In the genomic region with DNA sequence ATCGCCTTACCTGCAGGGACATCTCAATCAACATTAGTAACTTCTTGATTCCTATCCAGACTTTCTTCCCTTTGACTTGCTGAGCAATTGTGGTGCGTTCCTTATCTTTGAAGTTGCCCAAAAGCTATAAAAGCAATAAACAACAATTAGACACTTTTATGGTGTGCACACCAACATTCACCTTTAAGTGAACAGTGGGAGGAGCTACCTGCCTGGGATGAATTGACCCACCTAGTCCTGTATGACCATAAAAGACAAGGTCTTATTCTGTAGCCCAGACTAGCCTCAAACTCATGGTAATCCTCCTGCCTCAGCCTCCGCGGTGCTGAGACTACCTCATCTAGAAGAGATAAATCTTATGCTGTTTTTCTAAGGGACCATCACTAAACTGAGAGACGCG, we compare ENCODE assay signal across 25 mouse cellular contexts. TPM values are rescaled to one million over a fixed set of nuclear protein-coding genes. Genes with fewer than 3 reads are reported as not detected.
DNase-seq lines count a peak whose midpoint lies in the region; ATAC-seq and TF ChIP-seq lines count a peak whose summit lies in the region.
"Had no signal": no experiment of that assay in that cellular context is flagged by ENCODE, and none has a peak within 500 bp of the region (broad histone marks: within the 10 kb centered on the region; RNA-seq: fewer than 3 reads in every experiment).

No protein-coding gene starts in this region.

- WGBS in intestine, postnatal 0 days = 68% methylated on average over 6 of the region's 6 CpGs
- WGBS in forebrain, embryonic 16.5 days = 97% methylated on average over 6 of the region's 6 CpGs

- 0 out of 2 replicates have a peak, but pooled peaks have one; percentile 33 for ATAC-seq in intestine, postnatal 0 days
- ATAC-seq in forebrain, embryonic 16.5 days = no peak
- ATAC-seq in frontal cortex, adult (ENCODE audit: low TSS enrichment) = no peak
- ATAC-seq: activated CD4-positive, CD25-positive, alpha-beta regulatory T cell, adult 4 months; CD4-positive, CD25-positive, alpha-beta regulatory T cell, adult 4 months; forebrain, embryonic 14.5 days; forebrain, postnatal 0 days; Patski had no signal

- no peak overlapping the region for H3K4me3 ChIP-seq in intestine, postnatal 0 days (ENCODE audit: low read depth, low read length)
- no peak overlapping the region for H3K4me3 ChIP-seq in forebrain, embryonic 16.5 days (replicated peaks; ENCODE audit: low read length)
- H3K4me3 ChIP-seq: embryonic facial prominence, embryonic 10.5 days; embryonic facial prominence, embryonic 12.5 days; forebrain, embryonic 10.5 days; forebrain, embryonic 12.5 days had no signal

- no peaks in the 10 kb centered on the region for H3K27me3 ChIP-seq in intestine, postnatal 0 days (replicated peaks; ENCODE audit: control insufficient read depth, insufficient read depth, low read length)
- H3K27me3 ChIP-seq in forebrain, embryonic 16.5 days (replicated peaks; ENCODE audit: control insufficient read depth, insufficient read depth, low read length) = no peaks in the 10 kb centered on the region
- H3K27me3 ChIP-seq: CH12.LX; embryonic facial prominence, embryonic 12.5 days; forebrain, embryonic 12.5 days; Patski had no signal

- no peaks in the 10 kb centered on the region for H3K4me1 ChIP-seq in intestine, postnatal 0 days (replicated peaks; ENCODE audit: control insufficient read depth, insufficient read depth, low read length)
- H3K4me1 ChIP-seq in forebrain, embryonic 16.5 days (replicated peaks; ENCODE audit: control insufficient read depth, insufficient read depth, low read length) = no peaks in the 10 kb centered on the region
- H3K4me1 ChIP-seq: embryonic facial prominence, embryonic 12.5 days had no signal

- intact Hi-C loops in heart, postnatal 36 days (cut with DNase I) = no loop called here

- DNase-seq in heart, adult 11 months = peak; percentile 73
- no peak for DNase-seq in heart, postnatal 36 days
- DNase-seq: adrenal gland, adult 8-10 months; adrenal gland, postnatal 14 days; adrenal gland, postnatal 36 days; B cell, adult 2 months; cerebellum, adult 11-12 months; cerebellum, adult 2 months; cerebellum, adult 9-10 months; cerebellum, postnatal 10 days; cerebellum, postnatal 25 days; forebrain, postnatal 0 days had no signal

- H3K9me3 ChIP-seq in intestine, postnatal 0 days (ENCODE audit: control insufficient read depth) = no peaks in the 10 kb centered on the region
- no peaks in the 10 kb centered on the region for H3K9me3 ChIP-seq in forebrain, embryonic 16.5 days (ENCODE audit: control insufficient read depth, low read length)
- H3K9me3 ChIP-seq: embryonic facial prominence, embryonic 10.5 days; embryonic facial prominence, embryonic 12.5 days; forebrain, embryonic 10.5 days; forebrain, embryonic 12.5 days; G1E had no signal

- no peak for TF ChIP-seq CTCF in intestine, postnatal 0 days (IDR thresholded peaks at IDR 0.05; ENCODE audit: low read depth)

- H3K9ac ChIP-seq in intestine, postnatal 0 days (ENCODE audit: low read depth, low read length) = no peak overlapping the region
- no peak overlapping the region for H3K9ac ChIP-seq in forebrain, embryonic 16.5 days (replicated peaks; ENCODE audit: low read depth, low read length)
- H3K9ac ChIP-seq: embryonic facial prominence, embryonic 12.5 days; forebrain, embryonic 12.5 days; forebrain, postnatal 0 days had no signal

- no peak overlapping the region for H3K27ac ChIP-seq in intestine, postnatal 0 days (ENCODE audit: low read depth, low read length)
- H3K27ac ChIP-seq in forebrain, embryonic 16.5 days (ENCODE audit: low read length) = no peak overlapping the region
- H3K27ac ChIP-seq: embryonic facial prominence, embryonic 10.5 days; embryonic facial prominence, embryonic 12.5 days; forebrain, embryonic 10.5 days; forebrain, embryonic 12.5 days had no signal

- no peak overlapping the region for H3K4me2 ChIP-seq in intestine, postnatal 0 days (replicated peaks; ENCODE audit: low read depth)
- H3K4me2 ChIP-seq in forebrain, embryonic 16.5 days (ENCODE audit: low read length) = no peak overlapping the region
- H3K4me2 ChIP-seq: embryonic facial prominence, embryonic 12.5 days; forebrain, embryonic 12.5 days had no signal

- peaks cover 43% of the 10 kb centered on the region for H3K36me3 ChIP-seq in intestine, postnatal 0 days (ENCODE audit: control insufficient read depth, insufficient read depth)
- H3K36me3 ChIP-seq in forebrain, embryonic 16.5 days (ENCODE audit: control insufficient read depth, insufficient read depth) = peaks cover 11% of the 10 kb centered on the region

RNA-seq across cellular contexts. Expression of gene Wnt3, which starts 53.3 kb away (rescaled TPM):
- total RNA-seq in heart, postnatal 36 days (2021) = not detected
- polyA plus RNA-seq in intestine, postnatal 0 days (2015; fragmentation: Nextera tagmentation; extraction: Ambion mirVana) = 0.51 and 0.55 TPM in 2 replicates
- polyA plus RNA-seq in forebrain, embryonic 16.5 days (2015; fragmentation: Nextera tagmentation; extraction: Ambion mirVana) = 2.1 and 2.9 TPM in 2 replicates
- polyA plus RNA-seq: G1E, Patski had no signal
